Mouse (Mus musculus) mouse trophoblast stem cell (cell line): ENCODE measurements at regions not wholly inside any gene's neighbourhood (a gene's known extent, or its start where the extent isn't known, plus 50 kb on each side); places are given as distances from the start of the nearest gene placed in this dataset.

Experiments
- in situ Hi-C, 2 experiments: fragments of 300-500 bp; cut with MseI, MboI; formaldehyde crosslinking; loops; 2 replicates in 1 of 2; 3 replicates in 1 of 2; pipeline ENCODE4 v1.15.1; 2025

GRCm38 (mm10) chr9:30772456-30772855 lies 149.8 kb downstream of the Adamts15 start:
- in situ Hi-C loops: no loop called here

GRCm38 (mm10) chr9:30770436-30771173 lies 151.6 kb downstream of the Adamts15 start:
- in situ Hi-C loops: no loop called here

GRCm38 (mm10) chr9:30769435-30769729 lies 152.9 kb downstream of the Adamts15 start:
- in situ Hi-C loops: no loop called here

- in situ Hi-C loops: no loop called here
Measured at GRCm38 (mm10) chr9:30768665-30769434, 153.4 kb downstream of the Adamts15 start.

DNA sequence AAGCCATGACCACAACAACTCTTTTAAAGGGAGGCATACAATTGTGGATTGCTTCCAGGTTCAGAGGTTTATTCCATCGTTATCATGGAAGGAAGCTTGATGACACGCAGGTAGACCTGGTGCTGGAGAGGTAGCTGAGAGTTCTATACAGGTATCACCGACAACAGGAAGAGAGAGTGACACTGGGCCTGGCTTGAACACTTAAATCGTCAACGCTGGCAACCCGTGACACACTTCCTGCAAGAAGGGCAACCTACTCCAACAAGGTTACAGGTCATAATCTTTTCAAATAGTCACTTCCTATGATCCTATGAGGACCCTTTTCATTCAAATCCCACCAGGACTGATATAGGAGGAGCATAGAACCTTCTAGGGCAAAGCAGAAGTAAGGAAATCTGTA lies 155.6 kb downstream of the Adamts15 start:
- in situ Hi-C loops: no loop called here

DNA sequence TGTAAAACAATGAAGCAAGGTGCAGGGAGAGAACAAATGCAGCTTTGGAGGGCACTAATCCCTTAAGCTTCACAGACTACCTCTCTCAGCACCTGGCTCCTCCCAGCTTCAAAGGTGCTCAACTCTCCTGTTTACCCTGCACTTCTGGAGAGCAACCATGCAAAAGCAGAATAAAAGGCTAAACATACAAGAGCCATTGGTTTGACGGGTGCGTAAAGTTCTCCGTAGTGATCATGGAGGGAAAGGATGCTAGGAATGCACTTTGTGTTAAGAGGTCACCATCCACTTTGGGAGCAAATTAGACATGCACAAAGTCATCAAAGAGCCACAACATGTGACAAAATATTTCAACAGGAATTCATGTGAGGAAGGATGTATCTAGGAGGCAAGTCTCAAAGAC lies 156.1 kb downstream of the Adamts15 start:
- in situ Hi-C loops: no loop called here

GRCm38 (mm10) chr9:30765017-30765569 lies 157.2 kb downstream of the Adamts15 start:
- in situ Hi-C loops: no loop called here

- in situ Hi-C loops: no loop called here
Measured at GRCm38 (mm10) chr9:30762913-30763312, 159.3 kb downstream of the Adamts15 start.

DNA sequence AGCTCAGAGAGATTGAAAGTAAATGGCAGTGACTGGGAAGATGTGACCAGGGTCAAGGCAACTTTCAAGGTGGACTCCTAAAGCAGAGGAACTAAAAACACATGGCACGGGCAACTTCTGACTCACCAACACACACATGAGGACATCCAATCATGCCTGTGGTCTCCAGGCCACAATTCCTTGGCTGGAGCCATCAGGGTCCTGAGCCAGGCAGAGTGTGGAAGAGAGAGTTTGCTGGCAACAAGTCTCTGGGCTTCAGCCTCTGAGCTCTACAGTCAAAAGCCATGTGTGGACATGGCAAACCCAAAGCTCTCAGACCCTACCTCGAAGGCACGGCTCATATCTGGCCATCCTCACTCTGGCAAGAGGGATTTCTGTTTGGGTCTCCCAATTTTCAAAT lies 164.1 kb downstream of the Adamts15 start:
- in situ Hi-C loops: no loop called here

DNA sequence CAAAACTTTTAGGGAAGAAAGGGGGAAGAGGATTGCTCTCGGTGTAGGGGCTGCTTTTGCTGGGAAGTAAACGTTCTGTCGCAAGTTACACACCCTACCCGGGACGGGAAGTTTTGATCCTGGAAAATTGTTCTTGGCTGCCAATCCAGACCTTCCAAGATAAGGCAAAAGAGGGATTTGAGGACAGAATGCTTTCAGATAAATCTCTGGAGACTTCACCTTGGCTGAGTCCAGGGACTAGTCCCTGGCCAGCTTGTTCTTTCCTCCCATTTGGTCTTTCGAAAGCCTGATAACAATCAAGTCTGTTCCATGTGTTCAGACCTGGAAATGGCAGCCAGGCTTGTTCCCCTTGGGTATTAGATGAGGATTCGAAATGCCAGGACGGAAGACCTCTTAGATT lies 164.8 kb downstream of the Adamts15 start:
- in situ Hi-C loops: no loop called here

DNA sequence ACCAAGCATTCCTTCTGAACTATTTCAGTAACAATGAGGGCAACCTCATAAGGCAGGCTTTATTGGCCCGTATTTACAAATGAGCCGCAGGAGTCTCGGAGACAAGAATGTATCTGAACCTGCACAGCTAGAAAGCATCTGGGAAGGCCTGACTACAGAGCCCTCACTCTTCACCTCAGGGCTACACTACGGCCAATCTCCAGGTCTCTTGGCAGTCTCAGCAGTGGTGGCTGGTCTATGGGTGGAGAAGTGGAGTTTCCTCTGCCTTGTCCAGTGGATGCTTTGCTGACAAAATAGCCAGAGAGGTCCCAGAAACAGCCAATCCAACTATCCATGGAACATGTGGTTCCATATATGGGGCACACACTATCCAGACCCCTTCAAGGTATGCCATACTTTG lies 165.5 kb downstream of the Adamts15 start:
- in situ Hi-C loops: no loop called here

DNA sequence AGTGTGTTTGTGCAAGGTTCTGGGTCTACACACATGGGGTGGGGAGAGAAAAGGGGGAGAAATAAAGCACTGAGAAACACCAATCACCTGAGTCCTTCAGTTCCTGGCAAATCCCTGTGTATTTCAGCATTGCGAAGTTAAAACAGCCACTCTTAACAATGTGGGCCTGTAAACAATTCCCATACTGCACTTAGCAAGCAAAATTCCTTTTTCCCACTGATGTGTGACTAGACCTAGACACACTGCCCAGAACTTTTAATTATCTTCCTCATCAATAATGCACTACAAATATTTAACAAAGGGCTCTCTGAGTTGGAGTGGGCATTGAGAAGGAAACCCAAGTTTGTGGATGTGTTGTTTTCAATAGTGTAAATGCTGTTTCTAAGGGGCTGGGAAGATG lies 166.7 kb downstream of the Adamts15 start:
- in situ Hi-C loops: no loop called here

DNA sequence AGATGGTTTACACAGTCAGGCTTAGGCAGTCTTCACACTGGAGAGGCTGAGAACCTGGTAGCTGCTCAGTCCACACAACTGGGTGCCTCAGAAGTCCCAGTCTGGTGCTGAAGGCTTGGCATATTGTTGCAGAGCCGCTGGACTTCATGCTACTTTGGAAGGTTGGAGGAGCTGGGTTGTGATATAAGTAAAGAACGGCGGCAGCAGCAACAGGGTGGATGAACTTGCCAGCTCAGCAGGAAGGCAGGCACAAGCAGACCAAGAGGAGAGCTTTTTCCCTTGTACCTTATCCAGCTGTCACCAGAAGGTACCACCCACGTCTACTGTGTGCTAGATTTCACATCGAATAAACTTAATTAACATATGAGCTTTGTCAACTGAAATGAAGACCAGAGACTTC lies 167.4 kb downstream of the Adamts15 start:
- in situ Hi-C loops: no loop called here

- in situ Hi-C loops: no loop called here
Measured at GRCm38 (mm10) chr9:30743471-30743870, 178.8 kb downstream of the Adamts15 start.

DNA sequence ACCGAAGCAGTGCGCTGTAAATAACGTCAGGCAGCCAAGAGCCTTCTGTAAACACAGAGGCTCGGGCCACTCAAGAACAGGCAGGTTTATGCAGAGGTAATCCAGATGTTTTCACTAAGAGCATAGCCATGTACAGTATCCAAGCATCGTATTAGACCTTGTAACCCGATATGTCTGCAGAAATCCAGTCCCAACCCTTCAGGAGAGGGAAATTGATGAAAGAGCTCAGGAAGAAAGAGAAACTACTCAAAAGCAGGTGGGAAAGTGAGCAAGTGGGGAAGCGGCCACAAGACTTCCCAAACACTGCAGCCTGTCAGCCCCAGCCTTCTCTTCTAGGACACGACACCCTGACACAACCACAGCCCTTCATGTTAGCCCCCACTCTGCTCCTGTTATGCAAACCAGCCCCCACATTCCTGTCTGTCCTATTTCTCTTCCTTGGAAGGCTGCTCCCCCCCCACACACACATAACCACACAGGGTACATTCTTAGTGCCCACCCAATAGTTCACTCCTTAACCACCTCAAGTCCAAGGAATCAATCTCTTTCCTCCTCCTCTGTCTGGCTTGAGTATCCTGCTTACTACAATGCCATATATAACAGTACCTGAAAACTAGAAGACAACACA lies 179.7 kb downstream of the Adamts15 start:
- in situ Hi-C loops: no loop called here

GRCm38 (mm10) chr9:30731687-30732086 lies 190.6 kb downstream of the Adamts15 start:
- in situ Hi-C loops: no loop called here

GRCm38 (mm10) chr9:30723364-30724070 lies 198.7 kb downstream of the Adamts15 start:
- in situ Hi-C loops: no loop called here

DNA sequence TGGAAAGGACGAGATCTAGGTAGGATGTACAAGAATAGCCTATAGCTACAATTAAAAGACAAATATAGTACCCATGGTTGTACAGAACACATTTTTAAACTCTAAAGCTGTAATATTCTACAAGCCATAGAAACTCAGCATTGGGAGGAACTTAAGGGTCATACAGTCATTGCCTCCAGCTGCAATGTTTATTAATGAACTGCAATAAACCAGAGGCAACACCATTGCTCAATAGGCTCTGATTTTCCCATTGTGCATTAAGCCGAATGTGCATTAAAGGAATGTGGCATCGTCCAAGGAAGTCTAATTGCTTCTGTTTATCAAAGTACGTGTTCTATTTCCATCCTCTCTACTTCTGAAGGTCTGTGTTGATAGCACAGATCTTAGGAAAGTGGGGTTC lies 200.4 kb downstream of the Adamts15 start:
- in situ Hi-C loops: no loop called here

- in situ Hi-C loops: no loop called here
Measured at GRCm38 (mm10) chr9:30716421-30717170, 205.7 kb downstream of the Adamts15 start.

GRCm38 (mm10) chr9:30710131-30710530 lies 212.1 kb downstream of the Adamts15 start:
- in situ Hi-C loops: no loop called here

- in situ Hi-C loops: no loop called here
Measured at GRCm38 (mm10) chr9:30699848-30700247, 222.4 kb downstream of the Adamts15 start.
